In genomic region chr14:57808558-57808957, GRCm38 (mm10) we compare ENCODE assay signal across 8 mouse cellular contexts. TPM values are rescaled to one million over a fixed set of nuclear protein-coding genes. Genes with fewer than 3 reads are reported as not detected.
DNase-seq lines count a peak whose midpoint lies in the region; ATAC-seq lines count a peak whose summit lies in the region.

No protein-coding gene starts in this region.

- no peak overlapping the region for H3K4me3 ChIP-seq in heart, embryonic 11.5 days (ENCODE audit: low read depth, low read length)

- no peaks in the 10 kb centered on the region for H3K4me1 ChIP-seq in heart, embryonic 11.5 days (ENCODE audit: control insufficient read depth, insufficient read depth, low read length)

- no peak overlapping the region for H3K4me2 ChIP-seq in heart, embryonic 11.5 days

- no peaks in the 10 kb centered on the region for H3K27me3 ChIP-seq in heart, embryonic 11.5 days (ENCODE audit: control insufficient read depth, insufficient read depth, low read length)

- peak; percentile 13 for DNase-seq in heart, postnatal 4 days
- peak; percentile 71 for DNase-seq in ES-CJ7 (ENCODE audit: low read depth, low spot score)
- peak; percentile 44 for DNase-seq in embryo, embryonic 11 days
- peak; percentile 22 for DNase-seq in mesoderm, embryonic 11.5 days (ENCODE audit: low read depth, low spot score)
- DNase-seq in cerebellum, adult 18-20 months, result no peak
- no peak for DNase-seq in layer of hippocampus, adult 9-11 months
- DNase-seq in frontal cortex, postnatal 14 days (ENCODE audit: low spot score in 2 of 2), result no peak

- no peaks in the 10 kb centered on the region for H3K9me3 ChIP-seq in heart, embryonic 11.5 days (replicated peaks; ENCODE audit: control insufficient read depth, low read length)

- peaks cover 31% of the 10 kb centered on the region for H3K36me3 ChIP-seq in heart, embryonic 11.5 days (ENCODE audit: control insufficient read depth, insufficient read depth, low read length)

- 77% methylated on average over 5 of the region's 5 CpGs for WGBS in heart, embryonic 11.5 days (ENCODE audit: insufficient replicate concordance)

- H3K27ac ChIP-seq in heart, embryonic 11.5 days (ENCODE audit: low read depth, low read length), result no peak overlapping the region

- ATAC-seq in heart, embryonic 11.5 days (replicated peaks; ENCODE audit: insufficient number of reproducible peaks, low FRiP score, low TSS enrichment), result no peak

- H3K9ac ChIP-seq in heart, embryonic 11.5 days (ENCODE audit: low read depth, low read length), result no peak overlapping the region

RNA-seq across cellular contexts. Expression of gene Sap18, which starts 10.6 kb away (rescaled TPM):
- total RNA-seq in heart, postnatal 4 days (2021), result 10 to 100 TPM; 77.1 to 91.9 TPM
- polyA plus RNA-seq in heart, embryonic 11.5 days (2014; fragmentation: Nextera tagmentation; extraction: Ambion mirVana), result 19.5 and 34.2 TPM in 2 replicates

RNA-seq across cellular contexts. Expression of gene Ska3, which starts 17.4 kb away (rescaled TPM):
- 10 to 100 TPM in 1 of 2 experiments, 1 to 10 TPM in 1; 9.0 to 10.9 TPM for total RNA-seq in heart, postnatal 4 days (2021)
- polyA plus RNA-seq in heart, embryonic 11.5 days (2014; fragmentation: Nextera tagmentation; extraction: Ambion mirVana), result 32.6 and 34.3 TPM in 2 replicates

RNA-seq across cellular contexts. Expression of gene Mrpl57, which starts 17.5 kb away (rescaled TPM):
- total RNA-seq in heart, postnatal 4 days (2021), result 10 to 100 TPM; 67.3 to 84.0 TPM
- 138 and 143 TPM in 2 replicates for polyA plus RNA-seq in heart, embryonic 11.5 days (2014; fragmentation: Nextera tagmentation; extraction: Ambion mirVana)

RNA-seq across cellular contexts. Expression of gene Lats2, which starts 50.4 kb away (rescaled TPM):
- total RNA-seq in heart, postnatal 4 days (2021), result 10 to 100 TPM; 53.8 to 56.0 TPM
- 18.9 and 20.7 TPM in 2 replicates for polyA plus RNA-seq in heart, embryonic 11.5 days (2014; fragmentation: Nextera tagmentation; extraction: Ambion mirVana)

Comparison
In these comparisons a context has a peak if more than half of its experiments do, and no peak if none do; other contexts are left out.
1. DNase-seq: peak in heart, postnatal 4 days (single experiment), ES-CJ7 (single experiment), embryo, embryonic 11 days (single experiment) and mesoderm, embryonic 11.5 days (single experiment); none in cerebellum, adult 18-20 months (0 of 2), layer of hippocampus, adult 9-11 months (single experiment) and frontal cortex, postnatal 14 days (0 of 2).